Mouse (Mus musculus) hindlimb bud, embryonic 11.5 days (tissue): ENCODE data around the gene Parp1.
"Not testable (repeated sequence)": the region's sequence is repeated elsewhere in the genome, so short reads cannot be mapped to it uniquely, and the experiment has no call there.

Experiments
- DNase-seq: peaks from one replicate; pipeline ENCODE4 v3.0.0-alpha.2; 2012; ENCODE audit warnings: low read depth, low spot score; ENCODE audit errors: extremely low spot score

The Parp1 gene

GRCm38 (mm10) chr1:180559454-180559853, 9.3 kb upstream of the Parp1 start:
- DNase-seq = no peak

- no peak for DNase-seq
Observed at GRCm38 (mm10) chr1:180561187-180561586, 7.5 kb upstream of the Parp1 start.

- DNase-seq = no peak
Observed at GRCm38 (mm10) chr1:180564885-180565284, 3.8 kb upstream of the Parp1 start.

- DNase-seq = no peak
Observed at GRCm38 (mm10) chr1:180567761-180568160, 963 bp upstream of the Parp1 start.

- DNase-seq = no peak
Observed at GRCm38 (mm10) chr1:180568248-180568647, 476 bp upstream of the Parp1 start.

- no peak for DNase-seq
Observed at GRCm38 (mm10) chr1:180569453-180569852, 729 bp downstream of the Parp1 start.

GRCm38 (mm10) chr1:180570181-180570580, 1.5 kb downstream of the Parp1 start:
- DNase-seq = no peak

GRCm38 (mm10) chr1:180571018-180571589, 2.4 kb downstream of the Parp1 start:
- DNase-seq = no peak

- not testable (repeated sequence) for DNase-seq
Observed at GRCm38 (mm10) chr1:180571721-180572120, 3.0 kb downstream of the Parp1 start.

GRCm38 (mm10) chr1:180572154-180572553, 3.4 kb downstream of the Parp1 start:
- DNase-seq = no peak

GRCm38 (mm10) chr1:180576524-180576923, 7.8 kb downstream of the Parp1 start:
- no peak for DNase-seq

GRCm38 (mm10) chr1:180577837-180578236, 9.1 kb downstream of the Parp1 start:
- no peak for DNase-seq

GRCm38 (mm10) chr1:180587792-180588442, 19.2 kb downstream of the Parp1 start:
- no peak for DNase-seq

GRCm38 (mm10) chr1:180600578-180600977, 31.9 kb downstream of the Parp1 start:
- DNase-seq = no peak

- DNase-seq = no peak
Observed at GRCm38 (mm10) chr1:180601806-180602205, 33.1 kb downstream of the Parp1 start.

- no peak for DNase-seq
Observed at GRCm38 (mm10) chr1:180604579-180604978, 35.9 kb downstream of the Parp1 start.

GRCm38 (mm10) chr1:180606106-180606505, 37.4 kb downstream of the Parp1 start:
- DNase-seq = no peak

- no peak for DNase-seq
Observed at GRCm38 (mm10) chr1:180606796-180607577, 38.3 kb downstream of the Parp1 start.

- DNase-seq = no peak
Observed at GRCm38 (mm10) chr1:180607578-180607879, 38.8 kb downstream of the Parp1 start.

GRCm38 (mm10) chr1:180611842-180612241, 43.1 kb downstream of the Parp1 start:
- not testable (repeated sequence) for DNase-seq

- no peak for DNase-seq
Observed at GRCm38 (mm10) chr1:180616762-180617161, 48.0 kb downstream of the Parp1 start.

- no peak for DNase-seq
Observed at GRCm38 (mm10) chr1:180622389-180622788, 53.7 kb downstream of the Parp1 start.
